In genomic region chr3:136738914-136739313, GRCm38 (mm10) we compare ENCODE assay signal across 19 mouse cellular contexts.
"Had no signal": no experiment of that assay in that cellular context is flagged by ENCODE, and none has a peak within 500 bp of the region (broad histone marks: within the 10 kb centered on the region; RNA-seq: fewer than 3 reads in every experiment).

No protein-coding gene starts in this region.

- H3K4me2 ChIP-seq: liver, embryonic 11.5 days; liver, embryonic 13.5 days; liver, embryonic 15.5 days; midbrain, embryonic 11.5 days; midbrain, embryonic 13.5 days; midbrain, embryonic 15.5 days; neural tube, embryonic 12.5 days had no signal

- ATAC-seq: liver, postnatal 0 days; midbrain, embryonic 13.5 days; midbrain, embryonic 15.5 days had no signal

- H3K9ac ChIP-seq: liver, embryonic 13.5 days; liver, embryonic 15.5 days; liver, postnatal 0 days; midbrain, embryonic 13.5 days; midbrain, embryonic 15.5 days; neural tube, embryonic 12.5 days had no signal

- H3K27ac ChIP-seq: liver, embryonic 13.5 days; liver, embryonic 15.5 days; macrophage; midbrain, embryonic 13.5 days; midbrain, embryonic 15.5 days; neural tube, embryonic 12.5 days had no signal

- DNase-seq: liver; liver, embryonic 13.5 days; liver, postnatal 0 days; retina, postnatal 1 day; right cerebral cortex, adult 18-20 months; right cerebral cortex, postnatal 25 days; right cerebral cortex, postnatal 4 days; spleen, adult 18-20 months; thymus, adult 18-20 months; thymus, postnatal 14 days; thymus, postnatal 36 days had no signal

- H3K9me3 ChIP-seq: liver, embryonic 13.5 days; liver, embryonic 15.5 days; megakaryocyte, embryonic 14.5 days; midbrain, embryonic 13.5 days; midbrain, embryonic 15.5 days; neural tube, embryonic 12.5 days had no signal

- H3K36me3 ChIP-seq: liver, embryonic 13.5 days; liver, embryonic 15.5 days; midbrain, embryonic 13.5 days; midbrain, embryonic 15.5 days; neural tube, embryonic 12.5 days had no signal

- H3K4me3 ChIP-seq: liver, embryonic 13.5 days; liver, embryonic 15.5 days; megakaryocyte, embryonic 14.5 days; midbrain, embryonic 13.5 days; midbrain, embryonic 15.5 days; neural tube, embryonic 12.5 days had no signal

- H3K27me3 ChIP-seq: liver, embryonic 13.5 days; liver, embryonic 15.5 days; megakaryocyte, embryonic 14.5 days; midbrain, embryonic 13.5 days; midbrain, embryonic 15.5 days; neural tube, embryonic 12.5 days had no signal
